Mouse (Mus musculus) layer of hippocampus, adult 9-10 months (tissue): Measurements from ENCODE around the gene Rai1.

Experiments
- DNase-seq: peaks from one replicate; pipeline ENCODE4 v3.0.0; 2022; ENCODE audit warnings: low spot score

The Rai1 gene

GRCm38 (mm10) chr11:60220291-60220804 is 115.5 kb downstream of the Rai1 start:
- DNase-seq, result peak; percentile 76

- no peak for DNase-seq
These were observed 116.6 kb downstream of the Rai1 start for GRCm38 (mm10) chr11:60221425-60221824.

DNA sequence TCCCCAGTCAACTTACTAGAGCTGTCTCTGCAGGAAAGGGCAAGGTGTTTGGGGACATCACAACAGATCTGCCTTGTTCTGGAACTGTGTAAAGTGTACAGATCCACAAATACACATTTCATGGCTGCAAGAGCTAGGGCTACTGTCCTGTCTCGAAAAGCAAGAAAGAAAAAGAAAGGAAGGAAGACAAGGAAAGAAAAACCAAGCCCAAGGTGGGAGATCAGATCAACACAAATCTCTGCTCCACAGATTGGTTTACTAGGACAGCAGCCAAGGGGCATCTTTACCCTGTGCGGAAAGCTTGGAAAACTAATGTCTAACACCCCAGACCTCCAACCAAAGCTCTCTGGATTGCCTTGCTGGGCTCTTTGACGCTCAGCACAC is 117.3 kb downstream of the Rai1 start:
- no peak for DNase-seq

GRCm38 (mm10) chr11:60222469-60223236 is 117.8 kb downstream of the Rai1 start, which contains the start of gene Srebf1:
TSS of gene Srebf1 (minus strand) at chr11:60222581.
- DNase-seq, result no peak

DNA sequence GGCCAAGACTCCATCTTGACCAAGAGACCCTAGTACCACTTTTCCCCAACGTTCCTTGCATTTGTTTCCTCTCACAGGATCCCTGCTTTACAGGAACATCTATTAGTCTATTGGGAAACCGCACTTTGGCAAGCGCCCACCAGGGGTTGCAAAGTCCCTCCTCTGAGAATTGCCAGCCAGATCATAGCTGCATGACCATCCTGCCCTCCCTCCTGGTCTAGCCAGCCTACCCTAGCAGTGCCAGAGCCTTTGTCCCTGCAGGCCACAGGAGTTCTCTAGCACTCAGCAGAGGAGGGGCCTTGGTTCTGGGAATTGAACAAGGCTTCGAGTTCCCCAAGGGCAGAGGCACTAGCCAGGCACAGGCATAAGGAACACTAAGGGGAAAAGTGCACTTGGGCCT is 119.9 kb downstream of the Rai1 start:
- DNase-seq, result no peak

DNA sequence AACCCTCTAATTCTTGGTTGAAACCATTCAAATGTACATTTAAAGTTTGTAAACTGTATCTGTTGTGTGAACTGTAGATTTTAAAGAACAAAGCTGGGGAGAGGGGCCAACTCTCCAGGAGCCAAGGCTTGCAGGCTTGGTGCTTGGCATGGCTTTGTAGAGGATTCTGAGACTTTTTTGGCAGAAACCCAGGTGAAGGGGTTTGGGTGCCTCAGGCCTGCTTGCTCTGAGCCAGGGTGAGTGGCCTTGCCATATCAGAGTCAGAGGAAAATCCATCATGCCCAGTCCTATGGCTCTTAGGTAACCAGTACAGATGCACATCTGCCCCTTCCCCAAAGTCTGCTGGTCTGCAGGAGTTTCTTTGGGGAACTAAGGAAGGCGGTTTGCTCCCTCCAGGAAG is 121.1 kb downstream of the Rai1 start:
- no peak for DNase-seq

DNA sequence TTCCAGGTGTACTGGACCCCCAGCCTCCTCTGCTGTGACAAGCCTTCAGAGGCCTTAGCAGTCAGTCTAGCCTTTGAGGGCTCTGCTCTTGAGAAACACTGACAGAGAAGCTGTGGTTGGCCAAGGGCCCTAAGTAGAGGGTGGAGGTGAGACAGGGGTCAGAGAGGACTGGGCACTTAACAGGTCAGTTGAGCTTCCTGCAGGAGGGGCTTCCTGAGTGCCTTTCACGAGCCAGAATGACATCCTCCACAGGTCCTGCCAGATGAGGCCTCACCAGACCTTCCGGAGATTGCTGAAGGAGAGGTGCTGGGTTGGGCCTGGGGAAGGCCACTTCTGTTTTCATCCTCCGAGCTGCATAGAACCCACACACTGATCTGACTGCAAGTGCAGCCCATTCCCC is 123.7 kb downstream of the Rai1 start:
- DNase-seq, result no peak

GRCm38 (mm10) chr11:60229821-60230220 is 125.0 kb downstream of the Rai1 start:
- no peak for DNase-seq

DNA sequence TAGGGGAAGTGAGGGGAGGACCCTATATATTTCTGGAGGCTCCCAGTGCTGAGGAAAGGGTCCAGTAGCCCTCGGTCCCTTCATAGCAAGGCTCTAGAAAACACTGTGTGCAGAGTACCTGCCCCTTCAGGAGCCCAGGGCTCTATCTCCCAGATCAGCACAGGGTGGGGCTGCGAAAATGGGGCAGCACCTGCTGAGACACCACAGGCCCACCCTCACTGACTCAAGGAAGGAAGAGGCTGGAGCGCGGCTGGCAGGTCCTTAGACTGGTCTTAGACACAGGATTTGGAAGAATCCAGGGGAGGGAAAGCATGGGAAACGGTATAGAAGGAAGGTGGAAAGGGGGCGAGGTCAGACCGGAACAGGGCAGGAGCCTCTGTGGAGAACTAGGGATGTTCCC is 125.7 kb downstream of the Rai1 start:
- no peak for DNase-seq

- DNase-seq, result no peak
These were observed 126.5 kb downstream of the Rai1 start for GRCm38 (mm10) chr11:60231326-60231725.

- no peak for DNase-seq
These were observed 127.1 kb downstream of the Rai1 start for GRCm38 (mm10) chr11:60231951-60232350.

GRCm38 (mm10) chr11:60232441-60233058 is 127.7 kb downstream of the Rai1 start:
- DNase-seq, result no peak

DNA sequence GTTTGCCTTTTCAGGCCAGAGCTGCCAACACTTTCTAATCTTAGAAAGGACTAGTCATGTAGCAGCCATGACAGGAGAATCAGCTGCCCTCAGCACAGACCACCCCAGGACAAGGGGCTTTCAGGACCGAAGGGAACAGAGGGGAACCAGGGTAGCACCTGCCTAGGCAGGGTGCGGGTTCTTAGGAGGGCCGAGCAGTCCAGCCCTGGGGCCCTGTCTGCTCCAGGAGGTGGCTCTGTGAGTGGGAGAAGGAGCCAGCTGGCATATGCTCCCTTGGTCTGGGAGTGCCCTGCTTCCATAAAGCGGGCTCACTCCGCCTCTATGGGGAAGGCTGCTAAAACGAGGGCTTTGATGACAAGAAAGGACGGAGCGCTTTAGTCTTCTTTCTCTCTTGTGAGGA is 128.4 kb downstream of the Rai1 start:
- DNase-seq, result no peak

DNA sequence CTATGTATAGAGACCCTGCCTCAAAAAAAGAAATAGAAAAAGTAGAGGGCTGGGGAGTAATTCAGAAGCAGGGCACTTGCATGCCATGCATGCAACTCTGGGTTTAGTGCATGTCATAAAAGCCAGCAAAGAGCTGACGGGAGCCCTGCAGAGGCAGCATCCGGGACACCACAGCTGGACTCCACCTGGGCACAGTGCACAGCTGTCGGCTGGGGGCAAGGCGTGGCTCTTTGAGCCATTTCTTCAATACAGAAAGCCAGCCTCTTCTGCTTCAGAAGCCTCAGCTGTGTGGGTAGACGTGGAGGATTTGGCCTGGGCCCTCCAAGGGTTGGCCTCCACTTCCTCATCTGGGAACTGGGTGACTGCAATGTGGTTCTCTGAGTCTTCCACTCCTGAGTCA is 130.5 kb downstream of the Rai1 start:
- DNase-seq, result no peak

- no peak for DNase-seq
These were observed 135.7 kb downstream of the Rai1 start for GRCm38 (mm10) chr11:60240509-60240908.

DNA sequence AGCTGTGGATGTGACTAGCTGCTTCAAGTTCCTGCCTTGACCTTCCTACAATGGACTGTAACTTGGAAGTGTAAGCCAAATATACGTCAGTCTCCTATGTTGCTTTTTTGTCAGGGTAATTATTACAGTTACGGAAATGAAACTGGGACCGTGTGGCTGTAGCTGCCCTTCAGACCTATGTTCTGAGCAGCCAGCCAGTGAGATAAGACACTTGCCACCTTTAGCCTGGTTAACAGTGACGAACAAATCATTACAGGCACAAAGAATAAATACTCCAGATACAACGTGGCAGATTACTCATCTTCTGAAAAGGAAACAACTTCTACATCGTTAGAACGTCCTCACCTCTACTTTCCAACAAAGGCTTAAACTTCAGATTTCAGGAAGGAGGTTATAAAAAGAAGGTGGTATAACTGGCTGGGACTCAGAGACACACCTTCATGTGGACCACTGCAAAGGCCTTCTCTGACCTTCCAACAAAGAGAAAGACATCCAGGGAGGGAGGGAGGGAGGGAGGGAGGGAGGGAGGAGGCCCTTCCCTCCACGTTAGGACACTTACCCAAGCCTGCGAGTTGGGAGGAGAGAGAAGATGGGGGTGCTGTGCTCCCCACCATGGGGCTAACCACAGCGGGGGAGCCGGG is 139.8 kb downstream of the Rai1 start:
- no peak for DNase-seq

GRCm38 (mm10) chr11:60246077-60246476 is 141.3 kb downstream of the Rai1 start:
- no peak for DNase-seq

GRCm38 (mm10) chr11:60247753-60248550 is 143.1 kb downstream of the Rai1 start:
- no peak for DNase-seq
